Mouse (Mus musculus): Measurements from ENCODE around the gene Ldhc.

Ldhc gene

DNA sequence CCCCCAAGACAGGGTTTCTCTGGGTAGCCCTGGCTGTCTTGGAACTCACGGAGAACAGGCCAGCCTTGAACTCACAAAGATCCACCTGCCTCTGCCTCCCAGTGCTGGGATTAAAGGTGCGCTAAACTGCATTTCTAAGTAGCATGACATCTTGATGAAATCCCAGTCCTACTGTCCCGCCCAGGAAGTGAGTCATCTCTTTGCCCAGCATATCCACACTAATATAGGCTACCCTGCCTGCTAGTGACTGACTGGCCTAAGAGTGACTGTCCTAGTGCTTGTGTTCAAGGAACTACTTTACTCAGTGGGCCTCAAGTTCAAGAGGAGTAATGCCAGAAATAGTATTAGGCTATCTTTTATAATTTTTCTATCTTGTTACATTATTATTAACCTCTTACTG lies 55.4 kb downstream of the Ldhc start:
- in situ Hi-C loops (cut with MboI, MseI) = no loop called here

- in situ Hi-C loops (cut with MboI, MseI) = no loop called here
These were observed 57.8 kb downstream of the Ldhc start for GRCm38 (mm10) chr7:46918678-46919371.

DNA sequence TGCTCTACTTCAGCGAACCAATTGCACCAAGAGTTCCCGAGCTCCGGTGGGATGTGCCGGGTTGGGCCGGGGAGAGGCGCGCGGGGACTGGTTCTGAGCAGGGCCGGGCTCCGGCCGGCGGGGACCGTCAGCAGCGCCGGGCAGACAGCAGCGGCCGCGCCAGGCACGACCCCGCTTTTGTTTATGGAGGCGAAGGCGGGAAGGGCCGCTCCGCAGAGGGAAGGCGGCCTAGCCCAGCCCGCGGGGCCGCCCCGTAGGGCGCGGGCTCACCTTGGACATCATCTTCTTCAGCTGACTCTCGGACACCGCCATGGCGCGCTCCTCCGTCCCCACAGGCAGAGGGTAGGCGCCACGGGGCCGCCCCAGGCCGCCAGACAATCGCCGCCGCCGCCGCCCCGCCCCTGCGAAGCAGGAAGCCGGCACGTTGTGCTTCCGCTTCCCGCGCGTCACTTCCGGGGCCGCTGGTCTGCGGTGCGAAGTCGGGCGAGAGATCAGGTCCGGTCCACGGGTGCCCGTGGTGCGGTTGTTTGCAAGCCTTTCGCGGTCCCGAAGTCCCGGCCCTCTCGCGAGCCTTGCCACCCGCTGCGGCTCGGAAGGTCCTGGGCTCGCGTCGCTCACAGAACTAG lies 58.7 kb downstream of the Ldhc start, which contains the start of gene Tsg101:
TSS of gene Tsg101 (minus strand) at position 419 of the 626 bp plus-strand sequence.
- in situ Hi-C loops (cut with MboI, MseI) = loop anchor here (5.0 kb wide), 1 partner anchor 88 kb away; the partner anchor contains the start of gene Spty2d1

DNA sequence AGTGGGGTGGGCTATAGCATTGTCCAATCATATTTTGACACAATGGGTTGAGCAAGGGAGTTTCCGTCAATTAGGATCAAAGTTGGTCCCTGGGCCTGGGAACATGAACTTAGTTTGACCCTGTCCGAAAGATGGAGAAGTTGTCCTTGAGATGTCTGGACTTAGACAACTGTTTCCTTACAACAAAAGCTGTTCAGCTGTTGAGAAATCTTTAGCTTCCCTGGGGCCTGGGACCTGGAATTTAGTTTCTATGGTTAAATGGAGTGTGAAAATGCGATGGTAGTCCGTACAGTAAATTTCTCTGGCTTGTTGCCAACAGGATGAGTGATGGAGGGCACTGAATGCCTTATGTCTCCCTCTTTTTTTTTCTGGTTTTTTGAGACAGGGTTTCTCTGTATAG lies 61.1 kb downstream of the Ldhc start:
- in situ Hi-C loops (cut with MboI, MseI) = loop anchor here (5.0 kb wide), 1 partner anchor 85 kb away; the partner anchor contains the start of gene Spty2d1
